In genomic region chr14:79389438-79390264, GRCm38 (mm10) we compare ENCODE assay signal across 8 mouse cellular contexts. TPM values are rescaled to one million over a fixed set of nuclear protein-coding genes. Genes with fewer than 3 reads are reported as not detected.
DNase-seq lines count a peak whose midpoint lies in the region; ATAC-seq lines count a peak whose summit lies in the region.

No protein-coding gene starts in this region.

- no peaks in the 10 kb centered on the region for H3K27me3 ChIP-seq in embryonic facial prominence, embryonic 14.5 days (replicated peaks; ENCODE audit: control insufficient read depth, insufficient read depth, low read length)
- no peaks in the 10 kb centered on the region for H3K27me3 ChIP-seq in heart, embryonic 14.5 days (ENCODE audit: control insufficient read depth, insufficient read depth, low read length)
- no peaks in the 10 kb centered on the region for H3K27me3 ChIP-seq in midbrain, embryonic 10.5 days (ENCODE audit: low read depth, poor library complexity, severe bottlenecking)

- WGBS in embryonic facial prominence, embryonic 14.5 days, result 1% methylated on average over 16 of the region's 16 CpGs
- 2% methylated on average over 16 of the region's 16 CpGs for WGBS in heart, embryonic 14.5 days
- 3% methylated on average over 16 of the region's 16 CpGs for WGBS in midbrain, embryonic 10.5 days

- H3K9me3 ChIP-seq in embryonic facial prominence, embryonic 14.5 days (ENCODE audit: control insufficient read depth, low read length), result no peaks in the 10 kb centered on the region
- no peaks in the 10 kb centered on the region for H3K9me3 ChIP-seq in heart, embryonic 14.5 days (ENCODE audit: control insufficient read depth, low read length)
- H3K9me3 ChIP-seq in midbrain, embryonic 10.5 days (replicated peaks), result no peaks in the 10 kb centered on the region

- peak overlapping the region; percentile 80 for H3K4me2 ChIP-seq in embryonic facial prominence, embryonic 14.5 days (ENCODE audit: low read depth, low read length)
- H3K4me2 ChIP-seq in heart, embryonic 14.5 days (ENCODE audit: low read length), result peak overlapping the region; percentile 92

- peak overlapping the region; percentile 99 for H3K27ac ChIP-seq in embryonic facial prominence, embryonic 14.5 days (replicated peaks; ENCODE audit: low read depth, low read length)
- peak overlapping the region; percentile 97 to 99 for H3K27ac ChIP-seq in heart, embryonic 14.5 days (replicated peaks in 1 of 2; ENCODE audit: control insufficient read depth in 1 of 2, insufficient read depth in 1 of 2, low read depth in 2 of 2, low read length in 2 of 2)
- peak overlapping the region; percentile 97 for H3K27ac ChIP-seq in midbrain, embryonic 10.5 days (replicated peaks)

- ATAC-seq in CD4-positive, CD25-positive, alpha-beta regulatory T cell, adult 4 months, result no peak
- ATAC-seq in embryonic facial prominence, embryonic 14.5 days (ENCODE audit: low read depth), result no peak
- 0 out of 2 replicates have a peak, but pooled peaks have one; percentile 5 for ATAC-seq in heart, embryonic 14.5 days (ENCODE audit: insufficient number of reproducible peaks, insufficient read depth, low FRiP score, low read depth)

- DNase-seq in CD4-positive, CD25-positive, alpha-beta regulatory T cell, adult 2 months (ENCODE audit: low read depth, low spot score), result peak; percentile 17
- peak; percentile 51 for DNase-seq in adipocyte (ENCODE audit: low spot score)
- DNase-seq in embryonic facial prominence, embryonic 14.5 days (ENCODE audit: low spot score), result peak; percentile 50
- peak; percentile 34 to 54 for DNase-seq in kidney, postnatal 36 days
- DNase-seq in midbrain, embryonic 10.5 days (ENCODE audit: low spot score), result no peak
- DNase-seq in retina, embryonic 14.5 days (ENCODE audit: low spot score), result no peak

- peaks cover 8% of the 10 kb centered on the region for H3K4me1 ChIP-seq in embryonic facial prominence, embryonic 14.5 days (ENCODE audit: control insufficient read depth, insufficient read depth, low read length)
- peaks cover 0 to 7% of the 10 kb centered on the region in 2 experiments; a peak in 2 of 4 replicates for H3K4me1 ChIP-seq in heart, embryonic 14.5 days (ENCODE audit: control insufficient read depth in 2 of 2, insufficient read depth in 2 of 2, low read length in 2 of 2)
- peaks cover 18% of the 10 kb centered on the region for H3K4me1 ChIP-seq in midbrain, embryonic 10.5 days

- peaks cover 13% of the 10 kb centered on the region; the same call in 1 of the 2 replicates for H3K36me3 ChIP-seq in embryonic facial prominence, embryonic 14.5 days (ENCODE audit: control insufficient read depth, insufficient read depth, low read length)
- H3K36me3 ChIP-seq in heart, embryonic 14.5 days (ENCODE audit: control insufficient read depth, insufficient read depth, low read length), result peaks cover 17% of the 10 kb centered on the region
- H3K36me3 ChIP-seq in midbrain, embryonic 10.5 days, result peaks cover 34% of the 10 kb centered on the region

- H3K9ac ChIP-seq in embryonic facial prominence, embryonic 14.5 days (ENCODE audit: low read depth, low read length), result peak overlapping the region; percentile 93
- H3K9ac ChIP-seq in heart, embryonic 14.5 days (ENCODE audit: low read length), result peak overlapping the region; percentile 96

- peak overlapping the region; percentile 91 for H3K4me3 ChIP-seq in embryonic facial prominence, embryonic 14.5 days (ENCODE audit: low read depth, low read length)
- H3K4me3 ChIP-seq in heart, embryonic 14.5 days (ENCODE audit: control insufficient read depth in 1 of 2, insufficient read depth in 1 of 2, low read depth in 1 of 2, low read length in 2 of 2), result peak overlapping the region; percentile 86 to 88
- peak overlapping the region; percentile 68 for H3K4me3 ChIP-seq in midbrain, embryonic 10.5 days

RNA-seq across cellular contexts. Expression of gene Naa16, which starts 0.9 kb away (rescaled TPM):
- 10 to 100 TPM; 53.6 to 54.4 TPM for polyA plus RNA-seq in CD4-positive, CD25-positive, alpha-beta regulatory T cell, adult 4 months (2017; shearing (Covaris generic))
- 30.2 and 34.2 TPM in 2 replicates for polyA plus RNA-seq in embryonic facial prominence, embryonic 14.5 days (2014; fragmentation: Nextera tagmentation; extraction: Ambion mirVana)
- polyA plus RNA-seq in heart, embryonic 14.5 days (2014; fragmentation: Nextera tagmentation; extraction: Ambion mirVana), result 21.7 and 22.1 TPM in 2 replicates
- 40.4 and 47.4 TPM in 2 replicates for polyA plus RNA-seq in midbrain, embryonic 10.5 days (2016; fragmentation: Nextera tagmentation; extraction: Ambion mirVana)

RNA-seq across cellular contexts. Expression of gene Mtrf1, which starts 7.9 kb away (rescaled TPM):
- polyA plus RNA-seq in CD4-positive, CD25-positive, alpha-beta regulatory T cell, adult 4 months (2017; shearing (Covaris generic)), result 1 to 10 TPM; 4.3 to 6.0 TPM
- polyA plus RNA-seq in embryonic facial prominence, embryonic 14.5 days (2014; fragmentation: Nextera tagmentation; extraction: Ambion mirVana), result 8.3 and 9.7 TPM in 2 replicates
- 9.9 and 10.9 TPM in 2 replicates for polyA plus RNA-seq in heart, embryonic 14.5 days (2014; fragmentation: Nextera tagmentation; extraction: Ambion mirVana)
- 9.4 and 11.4 TPM in 2 replicates for polyA plus RNA-seq in midbrain, embryonic 10.5 days (2016; fragmentation: Nextera tagmentation; extraction: Ambion mirVana)

RNA-seq across cellular contexts. Expression of gene Kbtbd7, which starts 36.7 kb away (rescaled TPM):
- 1 to 10 TPM in 1 of 2 experiments, under 1 TPM in 1; 0.89 to 1.2 TPM for polyA plus RNA-seq in CD4-positive, CD25-positive, alpha-beta regulatory T cell, adult 4 months (2017; shearing (Covaris generic))
- polyA plus RNA-seq in embryonic facial prominence, embryonic 14.5 days (2014; fragmentation: Nextera tagmentation; extraction: Ambion mirVana), result 13.8 and 15.4 TPM in 2 replicates
- 9.4 and 10.8 TPM in 2 replicates for polyA plus RNA-seq in heart, embryonic 14.5 days (2014; fragmentation: Nextera tagmentation; extraction: Ambion mirVana)
- polyA plus RNA-seq in midbrain, embryonic 10.5 days (2016; fragmentation: Nextera tagmentation; extraction: Ambion mirVana), result 12.8 and 13.5 TPM in 2 replicates

Comparison
In these comparisons a context has a peak if more than half of its experiments do, and no peak if none do; other contexts are left out.
1. DNase-seq: peak in CD4-positive, CD25-positive, alpha-beta regulatory T cell, adult 2 months (single experiment), adipocyte (single experiment), embryonic facial prominence, embryonic 14.5 days (single experiment) and kidney, postnatal 36 days (2 of 2); none in midbrain, embryonic 10.5 days (single experiment) and retina, embryonic 14.5 days (single experiment).
2. Peak in every context shown above with its lines, with median percentiles within 50 percentile points of each other: H3K27ac ChIP-seq and H3K4me3 ChIP-seq.